Mouse (Mus musculus) mesoderm, embryonic 11.5 days (tissue): Measurements from ENCODE around the gene Swt1.
"Not testable (repeated sequence)": the region's sequence is repeated elsewhere in the genome, so short reads cannot be mapped to it uniquely, and the experiment has no call there.

Source experiments
- DNase-seq: peaks from one replicate; pipeline ENCODE4 v3.0.0-alpha.2; 2012; ENCODE audit warnings: low read depth, low spot score

Swt1 gene

GRCm38 (mm10) chr1:151367721-151368324 is 60.4 kb downstream of the Swt1 start:
- no peak for DNase-seq

GRCm38 (mm10) chr1:151366944-151367605 is 61.2 kb downstream of the Swt1 start:
- DNase-seq, result no peak

- no peak for DNase-seq
These were observed 68.9 kb downstream of the Swt1 start for GRCm38 (mm10) chr1:151359374-151359773.

GRCm38 (mm10) chr1:151355994-151356393 is 72.3 kb downstream of the Swt1 start:
- no peak for DNase-seq

GRCm38 (mm10) chr1:151352911-151353310 is 75.3 kb downstream of the Swt1 start:
- no peak for DNase-seq

GRCm38 (mm10) chr1:151348293-151348692 is 80.0 kb downstream of the Swt1 start:
- DNase-seq, result not testable (repeated sequence)

GRCm38 (mm10) chr1:151346681-151347127 is 81.6 kb downstream of the Swt1 start:
- no peak for DNase-seq

GRCm38 (mm10) chr1:151345863-151346195 is 82.4 kb downstream of the Swt1 start:
- DNase-seq, result no peak

- peak; percentile 94 for DNase-seq
These were observed 83.0 kb downstream of the Swt1 start for GRCm38 (mm10) chr1:151345109-151345862.

GRCm38 (mm10) chr1:151344283-151345108 is 83.8 kb downstream of the Swt1 start, which contains the start of gene Ivns1abp:
Ivns1abp (plus strand) TSS chr1:151344477.
- DNase-seq, result peak; percentile 97

- DNase-seq, result peak; percentile 38
These were observed 84.5 kb downstream of the Swt1 start for GRCm38 (mm10) chr1:151343571-151344282.

- no peak for DNase-seq
These were observed 85.3 kb downstream of the Swt1 start for GRCm38 (mm10) chr1:151342968-151343367.

GRCm38 (mm10) chr1:151342311-151342710 is 85.9 kb downstream of the Swt1 start:
- no peak for DNase-seq

- no peak for DNase-seq
These were observed 86.8 kb downstream of the Swt1 start for GRCm38 (mm10) chr1:151341321-151342044.

- DNase-seq, result no peak
These were observed 89.3 kb downstream of the Swt1 start for GRCm38 (mm10) chr1:151338941-151339340.

GRCm38 (mm10) chr1:151338234-151338633 is 90.0 kb downstream of the Swt1 start:
- no peak for DNase-seq

- DNase-seq, result no peak
These were observed 95.4 kb downstream of the Swt1 start for GRCm38 (mm10) chr1:151332819-151333218.

GRCm38 (mm10) chr1:151329601-151330000 is 98.7 kb downstream of the Swt1 start:
- no peak for DNase-seq

- no peak for DNase-seq
These were observed 99.7 kb downstream of the Swt1 start for GRCm38 (mm10) chr1:151328341-151329097.

- no peak for DNase-seq
These were observed 102.9 kb downstream of the Swt1 start for GRCm38 (mm10) chr1:151325328-151325727.
